Mouse (Mus musculus): ENCODE data around the gene Armcx6. TPM values are rescaled to one million over a fixed set of nuclear protein-coding genes. Genes with fewer than 3 reads are reported as not detected.

Gene Armcx6
- polyA plus RNA-seq, 1 experiment from 2014 or later, result 11.9 TPM

GRCm38 (mm10) chrX:134718524-134718923 is 32.7 kb downstream of the Armcx6 start:
- H3K36me3 ChIP-seq (ENCODE audit: insufficient read depth, low read length), result no peaks in the 10 kb centered on the region
- DNase-seq (ENCODE audit: low spot score), result peak; percentile 68
- WGBS, result 13% methylated on average over 14 of the region's 14 CpGs

GRCm38 (mm10) chrX:134717752-134718308 is 33.4 kb downstream of the Armcx6 start, which contains the start of gene Armcx1:
TSS of gene Armcx1 (plus strand) at chrX:134717963.
- peak within 1 kb of the TSS; percentile 26; the same call in 1 of the 2 replicates for H3K9ac ChIP-seq (replicated peaks; ENCODE audit: low read depth)
- 17% methylated on average over 16 of the region's 16 CpGs for WGBS

More at GRCm38 (mm10) chrX:134718524-134718923, 32.7 kb downstream of the Armcx6 start:
- peak; percentile 89 for ATAC-seq
- no peaks in the 10 kb centered on the region for H3K27me3 ChIP-seq (replicated peaks; ENCODE audit: insufficient read depth, low read length)
- TF ChIP-seq EP300 (IDR thresholded peaks at IDR 0.05) (no peak), CTCF (IDR thresholded peaks at IDR 0.05) (no peak)
- H3K9ac ChIP-seq (replicated peaks; ENCODE audit: low read depth), result 0 out of 2 replicates have a peak overlapping the region, but pooled peaks have one; percentile 26
- peak overlapping the region; percentile 60 for H3K4me2 ChIP-seq (replicated peaks; ENCODE audit: low read depth, low read length)
- peak overlapping the region; percentile 78 for H3K27ac ChIP-seq (ENCODE audit: low read length)
- H3K4me1 ChIP-seq (ENCODE audit: insufficient read depth, low read depth, low read length), result no peaks in the 10 kb centered on the region
- no peaks in the 10 kb centered on the region for H3K9me3 ChIP-seq (ENCODE audit: low read length)
- H3K4me3 ChIP-seq (ENCODE audit: low read depth, low read length), result peak overlapping the region; percentile 45

GRCm38 (mm10) chrX:134716863-134717262 is 34.4 kb downstream of the Armcx6 start:
- Histone ChIP-seq H3K36me3 (ENCODE audit: insufficient read depth, low read length) (no peaks in the 10 kb centered on the region), H3K27me3 (replicated peaks; ENCODE audit: insufficient read depth, low read length) (no peaks in the 10 kb centered on the region), H3K4me1 (ENCODE audit: insufficient read depth, low read depth, low read length) (no peaks in the 10 kb centered on the region), H3K4me2 (replicated peaks; ENCODE audit: low read depth, low read length) (no peak overlapping the region), H3K9me3 (ENCODE audit: low read length) (no peaks in the 10 kb centered on the region), H3K9ac (replicated peaks; ENCODE audit: low read depth) (no peak overlapping the region), H3K27ac (ENCODE audit: low read length) (no peak overlapping the region), H3K4me3 (ENCODE audit: low read depth, low read length) (no peak overlapping the region)
- no peak for TF ChIP-seq CTCF (IDR thresholded peaks at IDR 0.05)
- no peak for TF ChIP-seq EP300 (IDR thresholded peaks at IDR 0.05)
- DNase-seq (ENCODE audit: low spot score) (no peak), ATAC-seq (no peak)
- WGBS, result 32% methylated on average over 3 of the region's 3 CpGs

More at GRCm38 (mm10) chrX:134717752-134718308, 33.4 kb downstream of the Armcx6 start, which contains the start of gene Armcx1:
- ATAC-seq (peak; percentile 96), DNase-seq (ENCODE audit: low spot score) (peak; percentile 81)
- TF ChIP-seq EP300 (IDR thresholded peaks at IDR 0.05) (no peak), CTCF (IDR thresholded peaks at IDR 0.05) (peak; percentile 42)
- peak within 1 kb of the TSS; percentile 45 for H3K4me3 ChIP-seq (ENCODE audit: low read depth, low read length)
- H3K4me1 ChIP-seq (ENCODE audit: insufficient read depth, low read depth, low read length), result no peaks in the 10 kb centered on the region
- H3K27ac ChIP-seq (ENCODE audit: low read length), result peak within 1 kb of the TSS; percentile 78
- no peaks in the 10 kb centered on the region for H3K27me3 ChIP-seq (replicated peaks; ENCODE audit: insufficient read depth, low read length)
- H3K9me3 ChIP-seq (ENCODE audit: low read length), result no peaks in the 10 kb centered on the region
- no peaks in the 10 kb centered on the region for H3K36me3 ChIP-seq (ENCODE audit: insufficient read depth, low read length)
- peak within 1 kb of the TSS; percentile 60 for H3K4me2 ChIP-seq (replicated peaks; ENCODE audit: low read depth, low read length)

Small RNA genes lying within 50 kb of the gene (microRNA-seq; reads per million reads assigned to microRNA genes)
- gene Mir7093, result not detected

Other genes with a start within 250 kb of the Armcx6 start
- 24.7 and 24.9 TPM in 2 replicates for gene Timm8a1, start 209.6 kb downstream of the Armcx6 start, polyA plus RNA-seq (2015; fragmentation: Nextera tagmentation; extraction: Ambion mirVana)
- 2.2 and 2.7 TPM in 2 replicates for gene Btk, start 167.8 kb downstream of the Armcx6 start, polyA plus RNA-seq (2015; fragmentation: Nextera tagmentation; extraction: Ambion mirVana)
- 278 and 304 TPM in 2 replicates for gene Rpl36a, start 165.8 kb downstream of the Armcx6 start, polyA plus RNA-seq (2015; fragmentation: Nextera tagmentation; extraction: Ambion mirVana)
- gene Gla, start 150.3 kb downstream of the Armcx6 start, polyA plus RNA-seq (2015; fragmentation: Nextera tagmentation; extraction: Ambion mirVana), result 3.9 and 4.1 TPM in 2 replicates
- gene Hnrnph2, start 150.2 kb downstream of the Armcx6 start, polyA plus RNA-seq (2015; fragmentation: Nextera tagmentation; extraction: Ambion mirVana), result 93.7 and 100 TPM in 2 replicates
- 4.2 and 4.7 TPM in 2 replicates for gene Armcx4, start 64.9 kb downstream of the Armcx6 start, polyA plus RNA-seq (2015; fragmentation: Nextera tagmentation; extraction: Ambion mirVana)
- 33.3 and 37.3 TPM in 2 replicates for gene Armcx1, start 33.5 kb downstream of the Armcx6 start, polyA plus RNA-seq (2015; fragmentation: Nextera tagmentation; extraction: Ambion mirVana)
- 46.4 and 56.2 TPM in 2 replicates for gene Armcx3, start 5.2 kb upstream of the Armcx6 start, polyA plus RNA-seq (2015; fragmentation: Nextera tagmentation; extraction: Ambion mirVana)
- gene Armcx2, start 57.8 kb upstream of the Armcx6 start, polyA plus RNA-seq (2015; fragmentation: Nextera tagmentation; extraction: Ambion mirVana), result 24.0 and 29.7 TPM in 2 replicates
- gene Nxf2, start 213.3 kb upstream of the Armcx6 start, polyA plus RNA-seq (2015; fragmentation: Nextera tagmentation; extraction: Ambion mirVana), result 0.27 and 0.31 TPM in 2 replicates

All from lung, postnatal 0 days (tissue).